Mouse (Mus musculus) cerebellum, adult 2 months (tissue): Measurements from ENCODE around the gene Erp27.

Experiments
- CTCF ChIP-seq: fragments of 200-500 bp; IDR thresholded peaks from 2 replicates; pipeline ENCODE4 v1.5.1; 2011; ENCODE audit warnings: low read depth, mild to moderate bottlenecking, control low read depth, low read length, moderate library complexity, borderline replicate concordance; ENCODE audit not compliant: insufficient read depth
- POLR2A ChIP-seq: fragments of 200-500 bp; IDR thresholded peaks from 2 replicates; pipeline ENCODE4 v1.6.1; 2011; ENCODE audit warnings: low read length, control low read depth, borderline replicate concordance; ENCODE audit not compliant: insufficient read depth

DNA sequence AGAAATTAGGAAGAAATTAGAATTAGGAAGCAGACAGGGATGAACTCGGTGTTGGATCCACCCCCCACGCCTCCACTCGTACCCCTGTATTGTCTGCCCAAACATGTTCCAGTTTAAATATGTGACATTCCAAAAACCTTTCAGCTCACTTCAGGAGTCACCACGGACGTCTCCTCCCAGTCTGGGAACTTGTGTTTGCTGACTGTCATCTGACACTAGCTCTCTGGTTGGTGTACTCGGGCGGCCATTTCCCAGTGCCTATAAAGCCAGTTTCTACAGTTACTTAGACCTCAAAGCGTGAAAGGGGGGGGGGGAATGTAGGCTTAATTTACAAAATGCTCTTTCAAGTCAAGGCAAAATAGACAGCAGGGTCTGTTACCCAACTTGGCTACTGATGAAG lies 40.3 kb downstream of the Erp27 start:
- TF ChIP-seq CTCF (no peak), POLR2A (no peak)
